Mouse (Mus musculus) small intestine, adult 2 months (tissue): ENCODE results near the gene Plekhb2.

Experiments
- CTCF ChIP-seq: fragments of 200-500 bp; IDR thresholded peaks from 2 replicates; pipeline ENCODE4 v1.5.1; 2012; ENCODE audit warnings: low read depth, mild to moderate bottlenecking, control low read depth, inconsistent platforms, low read length, moderate library complexity, mixed read lengths; ENCODE audit not compliant: insufficient replicate concordance, insufficient read length; ENCODE audit errors: extremely low read depth
- POLR2A ChIP-seq: fragments of 200-500 bp; IDR thresholded peaks from 2 replicates; pipeline ENCODE4 v1.6.1; 2012; ENCODE audit warnings: low read depth, mild to moderate bottlenecking, control low read depth, inconsistent platforms, low read length, moderate library complexity

DNA sequence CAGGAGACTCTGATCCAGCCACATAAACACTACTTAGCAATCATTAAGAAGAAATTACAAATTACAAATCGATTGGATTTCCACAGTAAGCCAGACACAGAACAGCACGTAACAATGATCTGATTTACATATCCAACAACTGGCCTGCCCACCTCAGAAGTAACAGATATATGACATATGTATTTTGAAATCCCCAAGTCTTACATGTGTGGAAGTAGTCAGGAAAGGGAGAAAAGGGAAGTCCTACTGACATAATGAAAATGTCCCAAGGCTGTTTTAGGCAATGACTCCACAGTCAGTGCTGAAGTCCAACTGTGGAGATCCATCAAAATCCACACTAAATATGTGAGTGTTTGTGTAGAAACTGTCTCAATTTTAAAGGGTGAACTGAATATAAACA is 28.4 kb upstream of the Plekhb2 start:
- no peak for TF ChIP-seq CTCF
- TF ChIP-seq POLR2A = no peak
